Mouse (Mus musculus): ENCODE measurements around the gene Dync1i1.

The Dync1i1 gene

GRCm38 (mm10) chr6:5855526-5855925 is 130.1 kb downstream of the Dync1i1 start:
- no peak for DNase-seq (ENCODE audit: low read depth, low spot score)

- DNase-seq (ENCODE audit: low read depth, low spot score) = peak; percentile 37
Measured at GRCm38 (mm10) chr6:5858371-5858770, 132.9 kb downstream of the Dync1i1 start.

DNA sequence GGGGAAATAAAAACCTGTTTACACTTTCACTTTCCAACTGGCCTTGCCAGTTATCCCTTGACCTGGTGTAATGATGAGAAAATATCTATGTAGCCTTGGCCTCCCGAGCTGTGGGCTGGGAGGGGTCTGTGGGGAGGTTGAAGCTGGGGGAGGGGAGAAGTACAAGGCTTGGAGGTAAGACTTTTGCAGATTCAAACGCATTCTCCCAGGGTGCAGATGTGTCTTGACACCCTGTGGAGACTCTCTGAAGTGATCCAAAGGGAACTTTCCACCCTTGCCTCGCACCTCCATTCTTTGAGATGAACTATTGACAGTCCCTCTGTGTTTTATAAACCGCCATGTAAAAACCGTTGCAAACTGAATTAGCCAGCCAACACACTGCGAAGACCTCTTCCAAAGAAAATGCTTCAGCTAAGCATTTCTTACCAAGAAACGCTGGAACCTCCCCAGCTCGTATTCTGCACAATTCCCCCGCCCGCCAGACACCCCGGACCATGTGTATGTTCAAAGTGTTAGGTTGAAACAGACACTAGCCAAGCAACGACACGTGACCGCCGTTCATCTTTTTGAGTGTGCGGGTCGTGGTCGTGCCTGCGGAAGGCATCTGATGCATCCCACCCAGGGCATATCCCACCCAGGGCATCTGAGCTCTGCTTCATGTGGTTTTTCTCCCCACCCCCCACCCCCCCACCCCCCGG is 133.6 kb downstream of the Dync1i1 start:
- DNase-seq (ENCODE audit: low read depth, low spot score) = no peak

DNA sequence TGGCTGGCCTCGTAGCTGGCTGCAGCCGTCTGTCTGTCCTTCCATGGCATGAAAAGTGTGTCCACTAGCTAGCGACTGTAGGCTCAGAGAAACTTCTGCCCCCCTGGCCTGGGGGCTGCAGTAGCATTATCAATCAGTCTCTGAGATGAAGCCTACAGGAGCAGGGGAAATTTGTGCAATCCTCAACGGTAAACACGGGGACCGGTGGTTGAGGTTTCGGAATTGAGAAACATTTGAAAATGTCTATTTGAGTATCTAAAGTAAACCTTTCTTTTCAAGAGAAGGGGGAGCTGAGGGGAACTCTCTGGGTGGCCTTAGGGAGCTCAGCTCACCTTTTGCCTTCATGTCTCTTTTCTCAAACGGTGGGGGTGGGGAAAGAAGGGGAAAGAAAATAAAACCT is 134.2 kb downstream of the Dync1i1 start:
- DNase-seq (ENCODE audit: low read depth, low spot score) = no peak

- DNase-seq (ENCODE audit: low read depth, low spot score) = no peak
Measured at GRCm38 (mm10) chr6:5866091-5866490, 140.7 kb downstream of the Dync1i1 start.

DNA sequence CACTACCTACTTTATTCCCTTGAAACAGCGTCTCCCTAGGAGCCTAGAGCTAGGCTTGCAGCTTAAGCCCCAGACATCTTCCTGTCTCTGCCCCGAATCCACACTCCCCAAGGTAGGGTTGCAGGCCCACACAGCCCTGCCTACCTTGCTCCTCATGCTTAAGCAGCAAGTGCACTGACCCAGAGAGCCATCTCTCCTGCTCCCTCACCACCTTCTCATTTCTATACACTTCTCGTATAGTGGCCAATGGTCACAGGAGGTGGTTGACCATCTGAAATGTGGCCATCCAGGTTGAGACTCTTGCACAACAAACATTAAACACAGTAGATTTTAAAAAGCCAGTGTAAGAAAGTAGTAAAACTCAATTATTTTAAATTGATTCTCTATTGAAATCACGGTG is 141.8 kb downstream of the Dync1i1 start:
- no peak for DNase-seq (ENCODE audit: low read depth, low spot score)

DNA sequence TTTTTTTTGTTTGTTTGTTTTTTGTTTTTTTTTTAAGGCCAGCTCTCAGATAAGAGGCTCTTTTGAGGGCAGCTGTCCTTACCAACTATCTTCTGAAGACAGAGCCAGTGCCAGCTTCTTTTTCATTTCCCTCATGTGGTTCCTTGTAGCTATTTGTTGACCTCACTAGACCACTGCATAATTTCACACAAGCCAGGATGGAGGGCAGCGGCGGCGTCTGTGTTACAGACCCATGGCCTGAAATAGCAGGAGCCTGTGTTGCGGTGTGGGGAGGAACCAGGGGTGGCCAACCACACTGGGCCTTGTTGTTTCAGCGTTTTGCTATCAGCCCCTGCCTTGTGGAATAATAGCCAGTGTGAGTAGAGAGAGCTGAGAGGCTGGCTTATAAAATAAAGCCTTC is 145.6 kb downstream of the Dync1i1 start:
- no peak for DNase-seq (ENCODE audit: low read depth, low spot score)

- no peak for DNase-seq (ENCODE audit: low read depth, low spot score)
Measured at GRCm38 (mm10) chr6:5871581-5872298, 146.3 kb downstream of the Dync1i1 start.

DNA sequence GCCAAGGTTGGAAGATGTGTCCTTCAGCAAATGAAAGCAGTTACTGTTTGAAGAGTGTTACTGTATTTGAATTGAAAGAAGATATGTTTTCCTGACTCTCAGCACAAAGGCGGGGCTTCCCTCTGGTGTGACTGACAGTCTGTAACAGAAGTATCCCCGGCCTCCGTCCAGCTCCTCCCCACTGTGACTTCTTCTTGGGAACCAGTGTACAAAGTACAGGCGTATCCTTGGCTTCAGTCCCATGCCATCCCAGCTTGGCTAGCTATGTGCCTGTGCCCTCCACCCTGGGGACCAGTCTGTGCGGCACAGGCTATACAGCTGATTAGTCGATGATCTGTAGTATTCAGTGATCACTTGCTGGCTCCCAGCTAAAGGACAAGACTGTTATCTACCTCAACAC is 163.9 kb downstream of the Dync1i1 start:
- no peak for DNase-seq (ENCODE audit: low read depth, low spot score)

DNA sequence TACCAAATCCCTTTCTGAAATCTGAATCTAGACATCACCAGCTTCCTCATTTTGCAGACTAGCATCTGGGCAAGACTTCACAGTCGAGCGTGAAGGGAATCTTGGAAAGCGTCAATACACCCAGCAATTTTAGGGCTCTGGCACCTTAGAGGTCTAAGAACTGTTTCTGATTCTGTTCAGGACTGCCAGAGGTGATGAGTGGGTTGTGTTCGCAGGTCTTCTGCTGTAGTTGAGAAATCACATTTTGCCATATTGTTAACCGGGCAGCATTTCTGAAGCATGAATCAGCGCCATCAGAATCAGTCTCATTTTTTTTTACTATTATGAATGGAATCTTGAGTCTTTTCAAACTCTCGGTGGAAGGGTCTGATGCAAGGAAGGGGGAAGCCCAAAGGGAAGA is 185.9 kb downstream of the Dync1i1 start:
- no peak for DNase-seq (ENCODE audit: low read depth, low spot score)

- DNase-seq (ENCODE audit: low read depth, low spot score) = no peak
Measured at GRCm38 (mm10) chr6:5915028-5915427, 189.6 kb downstream of the Dync1i1 start.

GRCm38 (mm10) chr6:5920670-5921069 is 195.2 kb downstream of the Dync1i1 start:
- no peak for DNase-seq (ENCODE audit: low read depth, low spot score)

- no peak for DNase-seq (ENCODE audit: low read depth, low spot score)
Measured at GRCm38 (mm10) chr6:5922676-5923075, 197.2 kb downstream of the Dync1i1 start.

- no peak for DNase-seq (ENCODE audit: low read depth, low spot score)
Measured at GRCm38 (mm10) chr6:5923148-5923547, 197.7 kb downstream of the Dync1i1 start.

DNA sequence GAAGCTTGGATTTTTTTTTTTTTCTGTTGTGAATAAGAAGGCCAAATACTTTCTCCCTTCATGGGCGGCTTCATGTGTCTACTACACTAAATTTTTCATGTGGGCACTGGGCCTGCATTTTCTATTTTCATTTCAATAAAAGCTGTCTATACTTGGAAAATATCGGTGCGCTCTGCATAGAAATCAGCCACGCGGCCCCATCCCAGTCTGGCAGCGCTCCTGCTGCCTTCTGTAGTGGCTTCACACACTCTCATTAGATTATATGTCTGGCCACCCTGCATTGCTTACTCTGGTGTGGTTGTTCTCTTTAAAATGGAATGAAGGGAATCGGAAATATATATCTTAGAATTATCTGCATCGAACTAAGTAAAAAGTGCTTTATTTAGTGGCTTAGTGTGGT is 204.7 kb downstream of the Dync1i1 start:
- DNase-seq (ENCODE audit: low read depth, low spot score) = no peak

DNA sequence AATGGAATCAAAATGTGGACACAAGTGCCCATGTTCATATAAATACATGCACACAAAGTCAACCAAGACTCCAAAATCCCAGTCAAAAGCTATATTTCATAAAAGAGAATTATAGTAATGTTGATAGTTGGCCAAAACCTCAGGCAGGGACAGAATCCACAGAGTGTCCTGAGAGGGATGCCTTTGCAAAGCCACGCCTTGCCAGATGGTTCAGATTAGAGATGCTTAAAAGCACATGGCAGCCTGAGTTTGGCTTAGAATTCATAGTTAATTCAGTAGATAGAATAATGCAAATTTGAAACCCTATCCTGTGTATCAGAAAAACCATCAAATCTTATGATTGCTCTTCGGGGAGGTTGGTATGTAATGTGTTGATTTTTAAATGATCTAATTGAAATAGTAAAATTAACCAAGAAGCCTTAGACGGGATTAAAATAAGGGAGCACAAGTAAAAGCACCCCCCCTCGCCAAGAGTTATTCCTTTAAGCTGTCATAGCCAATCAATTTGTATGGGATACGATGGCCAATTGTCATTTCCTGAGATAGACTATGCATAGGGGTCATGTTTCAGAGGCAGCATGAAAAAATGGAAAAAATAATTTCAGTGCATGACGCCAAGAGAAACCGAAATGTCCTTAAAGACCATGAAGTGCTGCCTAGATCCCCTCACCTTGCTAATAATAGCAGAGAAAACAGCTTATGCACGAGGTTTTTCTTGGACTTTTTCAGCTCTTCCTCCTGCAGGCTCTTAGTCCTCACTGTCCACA is 210.3 kb downstream of the Dync1i1 start:
- no peak for DNase-seq (ENCODE audit: low read depth, low spot score)

- DNase-seq (ENCODE audit: low read depth, low spot score) = no peak
Measured at GRCm38 (mm10) chr6:5949812-5950392, 224.5 kb downstream of the Dync1i1 start.

DNA sequence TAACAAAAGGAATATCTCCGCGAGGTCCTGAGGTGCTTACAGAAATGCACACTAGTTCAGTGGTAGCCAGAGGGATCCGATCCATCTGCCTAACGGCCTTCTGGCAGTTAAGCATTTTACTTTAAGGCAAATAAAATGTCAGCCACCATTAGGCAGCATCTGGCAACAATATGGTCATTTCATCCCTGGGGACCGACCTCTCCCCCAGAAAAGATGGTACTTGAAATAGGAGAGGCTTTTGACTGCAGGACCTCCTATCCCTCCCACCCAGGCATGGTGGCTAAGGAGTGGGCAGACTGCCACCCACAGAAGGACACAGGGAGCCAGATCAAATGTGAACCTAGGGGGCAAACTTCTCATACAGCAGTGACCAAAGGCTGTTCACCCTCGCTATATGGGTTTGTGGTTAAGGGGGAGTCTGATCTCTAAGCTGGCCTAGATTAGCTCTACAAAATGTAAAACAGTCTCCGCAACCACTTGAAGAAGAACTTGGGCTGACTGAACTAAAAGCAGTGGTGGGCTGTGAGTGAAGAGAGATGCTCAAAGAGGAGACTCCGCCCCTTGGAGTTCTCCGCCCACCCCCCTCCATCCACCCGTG is 231.0 kb downstream of the Dync1i1 start:
- DNase-seq (ENCODE audit: low read depth, low spot score) = no peak

DNA sequence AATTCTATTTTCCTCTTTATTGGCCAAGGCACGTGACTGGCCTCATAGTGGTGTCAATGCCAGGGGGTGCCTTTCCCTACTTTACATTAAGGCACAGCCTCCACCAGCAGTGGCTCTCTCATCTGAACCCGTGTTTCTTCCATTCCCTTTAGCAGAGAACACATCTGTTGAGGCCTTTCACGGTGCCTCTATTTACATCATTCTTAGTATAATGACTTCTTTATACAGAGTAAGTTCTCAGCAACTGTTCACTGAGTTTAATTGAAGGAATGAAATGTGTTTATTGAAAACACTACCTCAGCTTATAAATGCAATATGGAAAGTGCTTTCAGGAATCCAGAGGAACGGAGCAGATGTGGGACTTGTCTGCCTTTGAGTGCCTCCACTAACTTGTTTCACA is 235.3 kb downstream of the Dync1i1 start:
- no peak for DNase-seq (ENCODE audit: low read depth, low spot score)

- no peak for DNase-seq (ENCODE audit: low read depth, low spot score)
Measured at GRCm38 (mm10) chr6:5961960-5962359, 236.5 kb downstream of the Dync1i1 start.

GRCm38 (mm10) chr6:5966376-5966775 is 240.9 kb downstream of the Dync1i1 start:
- DNase-seq (ENCODE audit: low read depth, low spot score) = no peak

All from embryo, embryonic 11.5 days (tissue).